Comparison of ENCODE assay signal across 9 mouse cellular contexts in genomic region chr5:72601006-72601405, GRCm38 (mm10). TPM values are rescaled to one million over a fixed set of nuclear protein-coding genes. Genes with fewer than 3 reads are reported as not detected.
A peak's percentile ranks its signal among the peaks of the same experiment; 100 is the strongest.
DNase-seq lines count a peak whose midpoint lies in the region; ATAC-seq and TF ChIP-seq lines count a peak whose summit lies in the region.
"Had no signal": no experiment of that assay in that cellular context is flagged by ENCODE, and none has a peak within 500 bp of the region (broad histone marks: within the 10 kb centered on the region; RNA-seq: fewer than 3 reads in every experiment).

No protein-coding gene starts in this region.

- no peaks in the 10 kb centered on the region for H3K9me3 ChIP-seq in stomach, embryonic 15.5 days
- H3K9me3 ChIP-seq: limb, embryonic 13.5 days had no signal

- no peak overlapping the region for H3K27ac ChIP-seq in stomach, embryonic 15.5 days
- H3K27ac ChIP-seq: limb, embryonic 13.5 days had no signal

- no peak overlapping the region for H3K9ac ChIP-seq in stomach, embryonic 15.5 days
- H3K9ac ChIP-seq: limb, embryonic 13.5 days had no signal

- WGBS in lung, adult 2 months = 10% methylated on average over 5 of the region's 5 CpGs
- WGBS in stomach, embryonic 15.5 days = 16% methylated on average over 5 of the region's 5 CpGs

- TF ChIP-seq POLR2A in lung, adult 2 months (IDR thresholded peaks at IDR 0.05; ENCODE audit: borderline replicate concordance, extremely low read depth, low read depth, low read length) = no peak

- peak; percentile 10 for DNase-seq in cerebellum, adult 9-11 months
- DNase-seq in cerebellum, adult 11-12 months = no peak
- peak; percentile 93 for DNase-seq in 416B (ENCODE audit: low read depth)
- peak; percentile 74 for DNase-seq in adrenal gland, postnatal 14 days
- peak; percentile 67 for DNase-seq in forelimb bud, embryonic 11.5 days (ENCODE audit: low read depth, low spot score)
- DNase-seq in kidney, adult 18-20 months = peak; percentile 80
- DNase-seq in lung, adult 2 months = peak; percentile 39

- no peak overlapping the region for H3K4me2 ChIP-seq in stomach, embryonic 15.5 days
- H3K4me2 ChIP-seq: limb, embryonic 13.5 days had no signal

- peak; percentile 63 for TF ChIP-seq CTCF in lung, adult 2 months (IDR thresholded peaks at IDR 0.05; ENCODE audit: insufficient read depth, low read length)

- no peaks in the 10 kb centered on the region for H3K27me3 ChIP-seq in stomach, embryonic 15.5 days (replicated peaks)
- H3K27me3 ChIP-seq: limb, embryonic 13.5 days had no signal

- H3K4me3 ChIP-seq in lung, adult 2 months (replicated peaks; ENCODE audit: extremely low read depth, low read depth, low read length) = no peak overlapping the region
- H3K4me3 ChIP-seq in stomach, embryonic 15.5 days (replicated peaks) = no peak overlapping the region
- H3K4me3 ChIP-seq: limb, embryonic 13.5 days had no signal

- no peaks in the 10 kb centered on the region for H3K4me1 ChIP-seq in lung, adult 2 months (ENCODE audit: control insufficient read depth, insufficient read depth, low read length)
- no peaks in the 10 kb centered on the region for H3K4me1 ChIP-seq in stomach, embryonic 15.5 days
- H3K4me1 ChIP-seq: limb, embryonic 13.5 days had no signal

- ATAC-seq in stomach, embryonic 15.5 days (ENCODE audit: insufficient read depth, low FRiP score, low read depth) = 0 out of 2 replicates have a peak, but pooled peaks have one; percentile 31

- H3K36me3 ChIP-seq in stomach, embryonic 15.5 days = no peaks in the 10 kb centered on the region
- H3K36me3 ChIP-seq: limb, embryonic 13.5 days had no signal

RNA-seq across cellular contexts. Expression of gene Gm5868, which starts 13.7 kb away (rescaled TPM):
- total RNA-seq in adrenal gland, postnatal 14 days (2021) = 1.3 and 2.9 TPM in 2 replicates
- polyA plus RNA-seq in lung, adult 2 months (2012; rRNA removed) = not detected in 2 replicates
- 0.41 and 0.67 TPM in 2 replicates for polyA plus RNA-seq in stomach, embryonic 15.5 days (2015; fragmentation: Nextera tagmentation; extraction: Ambion mirVana)

RNA-seq across cellular contexts. Expression of gene Zar1, which starts 20.0 kb away (rescaled TPM):
- total RNA-seq in adrenal gland, postnatal 14 days (2021) = not detected in 2 replicates
- not detected in 2 replicates for polyA plus RNA-seq in lung, adult 2 months (2012; rRNA removed)
- polyA plus RNA-seq in stomach, embryonic 15.5 days (2015; fragmentation: Nextera tagmentation; extraction: Ambion mirVana) = 0.13 and 0.21 TPM in 2 replicates

RNA-seq across cellular contexts. Expression of gene Nfxl1, which starts 41.5 kb away (rescaled TPM):
- total RNA-seq in adrenal gland, postnatal 14 days (2021) = 12.5 and 12.7 TPM in 2 replicates
- polyA plus RNA-seq in lung, adult 2 months (2012; rRNA removed) = 4.6 and 6.3 TPM in 2 replicates
- polyA plus RNA-seq in stomach, embryonic 15.5 days (2015; fragmentation: Nextera tagmentation; extraction: Ambion mirVana) = 18.1 and 18.5 TPM in 2 replicates

RNA-seq across cellular contexts. Expression of gene Cnga1, which starts 43.1 kb away (rescaled TPM):
- total RNA-seq in adrenal gland, postnatal 14 days (2021) = 0.23 TPM in 1 of 2 replicates, not detected in the other
- 0.04 and 0.08 TPM in 2 replicates for polyA plus RNA-seq in lung, adult 2 months (2012; rRNA removed)
- not detected in 2 replicates for polyA plus RNA-seq in stomach, embryonic 15.5 days (2015; fragmentation: Nextera tagmentation; extraction: Ambion mirVana)
- polyA plus RNA-seq: limb, embryonic 13.5 days had no signal

RNA-seq across cellular contexts. Expression of gene Nipal1, which starts 46.6 kb away (rescaled TPM):
- 2.4 and 2.5 TPM in 2 replicates for total RNA-seq in adrenal gland, postnatal 14 days (2021)
- 2.2 and 3.6 TPM in 2 replicates for polyA plus RNA-seq in lung, adult 2 months (2012; rRNA removed)
- 14.3 and 14.5 TPM in 2 replicates for polyA plus RNA-seq in stomach, embryonic 15.5 days (2015; fragmentation: Nextera tagmentation; extraction: Ambion mirVana)
